Mouse (Mus musculus) ES-Bruce4 (cell line): ENCODE measurements around the gene Marf1. TPM values are rescaled to one million over a fixed set of nuclear protein-coding genes. Genes with fewer than 3 reads are reported as not detected.

Source experiments
- H3K27ac ChIP-seq: 2 replicates; pipeline ENCODE4 v1.5.1; 2012; ENCODE audit warnings: low read length, inconsistent platforms; ENCODE audit not compliant: insufficient read depth
- H3K27me3 ChIP-seq: 2 replicates; pipeline ENCODE4 v1.6.1; 2012; ENCODE audit warnings: mild to moderate bottlenecking, low read length, inconsistent platforms; ENCODE audit not compliant: control insufficient read depth, poor library complexity, insufficient read depth, severe bottlenecking
- H3K36me3 ChIP-seq: 2 replicates; pipeline ENCODE4 v1.6.1; 2012; ENCODE audit warnings: inconsistent platforms, mild to moderate bottlenecking, low read length, moderate library complexity; ENCODE audit not compliant: control insufficient read depth, poor library complexity, insufficient read depth, severe bottlenecking
- H3K4me1 ChIP-seq: one replicate; pipeline ENCODE4 v1.8.1; 2011; ENCODE audit warnings: low read length; ENCODE audit not compliant: control insufficient read depth, insufficient read depth
- H3K4me3 ChIP-seq: 2 replicates; pipeline ENCODE4 v1.5.1; 2011; ENCODE audit warnings: low read depth, mild to moderate bottlenecking, low read length
- H3K9ac ChIP-seq: 2 replicates; pipeline ENCODE4 v1.6.1; 2012; ENCODE audit warnings: low read depth, mild to moderate bottlenecking, inconsistent platforms; ENCODE audit not compliant: poor library complexity, severe bottlenecking
- H3K9me3 ChIP-seq: replicated peaks from 2 replicates; pipeline ENCODE4 v1.6.1; 2012; ENCODE audit warnings: mild to moderate bottlenecking, low read length, inconsistent platforms; ENCODE audit not compliant: control insufficient read depth, poor library complexity, insufficient read depth, severe bottlenecking
- CTCF ChIP-seq: IDR thresholded peaks from one replicate; pipeline ENCODE4 v1.8.1; 2011; ENCODE audit warnings: low read depth, low read length
- EP300 ChIP-seq: IDR thresholded peaks from 2 replicates; pipeline ENCODE4 v1.6.1; 2011; ENCODE audit warnings: low read depth, low read length; ENCODE audit not compliant: insufficient read depth
- POLR2A ChIP-seq: IDR thresholded peaks from one replicate; pipeline ENCODE4 v1.8.1; 2011; ENCODE audit warnings: low read length; ENCODE audit not compliant: insufficient read depth
- polyA plus RNA-seq: library from polyadenylated mRNA; stranded (reverse); fragments of >200 nt; gene quantifications from 2 replicates; pipeline ENCODE4 v1.2.4, GENCODE M21; 2011; ENCODE audit warnings: low read depth; ENCODE audit not compliant: missing spikeins, insufficient read depth, insufficient read length

The Marf1 gene
- polyA plus RNA-seq, 1 experiment: 72.3 TPM

DNA sequence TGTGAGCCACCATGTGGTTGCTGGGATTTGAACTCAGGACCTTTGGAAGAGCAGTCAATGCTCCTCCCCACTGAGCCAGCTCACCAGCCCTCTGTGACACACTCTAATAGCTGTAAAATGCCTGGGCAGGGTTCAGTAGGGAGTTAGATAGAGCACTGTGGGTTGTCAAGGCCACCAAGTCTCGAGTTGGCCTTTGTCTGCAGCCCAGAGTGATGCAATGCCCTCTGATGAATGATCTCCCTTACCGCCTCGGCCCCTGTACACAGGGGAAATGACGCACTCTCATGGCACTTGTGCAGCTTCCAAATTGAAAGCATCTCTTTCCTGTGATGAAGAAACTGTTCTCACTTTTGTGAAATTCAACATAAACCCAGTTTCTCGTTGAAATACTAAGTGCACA lies 31.3 kb downstream of the Marf1 start:
- TF ChIP-seq POLR2A (no peak), CTCF (no peak), EP300 (no peak)
- H3K4me1 ChIP-seq: no peaks in the 10 kb centered on the region
- no peaks in the 10 kb centered on the region for H3K9me3 ChIP-seq
- no peak overlapping the region for H3K9ac ChIP-seq
- peaks cover 63% of the 10 kb centered on the region for H3K36me3 ChIP-seq
- no peak overlapping the region for H3K4me3 ChIP-seq
- no peaks in the 10 kb centered on the region for H3K27me3 ChIP-seq
- H3K27ac ChIP-seq: no peak overlapping the region

DNA sequence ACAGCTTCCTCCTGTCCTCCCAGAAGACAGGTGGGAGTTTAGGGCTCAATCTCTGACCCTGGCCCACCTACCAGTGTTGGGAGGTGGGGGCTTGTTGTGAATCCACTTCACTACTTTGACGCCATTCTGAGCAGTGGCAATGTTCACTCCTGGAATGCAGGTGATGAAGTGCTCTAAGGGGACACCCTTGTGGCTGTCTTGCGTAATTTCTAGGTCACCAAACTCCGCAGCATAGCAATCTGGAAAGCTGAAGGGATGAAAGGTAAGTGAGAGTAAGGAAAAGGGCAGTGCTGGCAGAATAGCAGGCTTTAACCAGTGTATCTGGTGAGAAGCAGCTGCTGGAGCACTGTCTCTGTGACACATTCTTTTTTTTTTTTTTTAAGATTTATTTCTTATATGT lies 31.8 kb downstream of the Marf1 start:
- H3K4me3 ChIP-seq: no peak overlapping the region
- no peak overlapping the region for H3K27ac ChIP-seq
- no peaks in the 10 kb centered on the region for H3K4me1 ChIP-seq
- no peaks in the 10 kb centered on the region for H3K9me3 ChIP-seq
- H3K36me3 ChIP-seq: peaks cover 58% of the 10 kb centered on the region
- no peak overlapping the region for H3K9ac ChIP-seq
- peak; percentile 5 for TF ChIP-seq CTCF
- TF ChIP-seq POLR2A: no peak
- TF ChIP-seq EP300: no peak
- H3K27me3 ChIP-seq: no peaks in the 10 kb centered on the region

DNA sequence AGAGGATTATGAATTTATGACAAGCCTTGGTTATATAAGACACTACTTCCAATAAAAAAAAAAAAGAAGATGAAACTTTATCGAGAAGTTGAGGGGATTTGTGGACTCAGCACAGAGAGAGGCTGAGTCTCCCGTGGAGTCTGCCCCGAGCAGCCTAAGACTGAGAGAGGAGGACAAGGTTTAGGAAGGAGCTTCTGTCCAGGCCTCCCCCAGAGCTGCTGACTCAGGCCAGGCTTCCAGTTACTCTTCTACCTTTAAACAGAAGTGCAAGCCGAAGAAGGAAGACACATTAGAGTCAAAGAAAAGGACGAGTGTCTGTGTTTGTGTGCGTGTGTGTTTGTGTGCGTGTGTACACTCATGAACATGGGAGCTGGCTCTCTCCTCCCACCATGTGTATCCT lies 32.4 kb downstream of the Marf1 start:
- Histone ChIP-seq H3K27ac (no peak overlapping the region), H3K9me3 (no peaks in the 10 kb centered on the region), H3K9ac (no peak overlapping the region), H3K4me3 (no peak overlapping the region), H3K27me3 (no peaks in the 10 kb centered on the region), H3K4me1 (no peaks in the 10 kb centered on the region), H3K36me3 (peaks cover 58% of the 10 kb centered on the region)
- TF ChIP-seq EP300 (no peak), CTCF (no peak)

DNA sequence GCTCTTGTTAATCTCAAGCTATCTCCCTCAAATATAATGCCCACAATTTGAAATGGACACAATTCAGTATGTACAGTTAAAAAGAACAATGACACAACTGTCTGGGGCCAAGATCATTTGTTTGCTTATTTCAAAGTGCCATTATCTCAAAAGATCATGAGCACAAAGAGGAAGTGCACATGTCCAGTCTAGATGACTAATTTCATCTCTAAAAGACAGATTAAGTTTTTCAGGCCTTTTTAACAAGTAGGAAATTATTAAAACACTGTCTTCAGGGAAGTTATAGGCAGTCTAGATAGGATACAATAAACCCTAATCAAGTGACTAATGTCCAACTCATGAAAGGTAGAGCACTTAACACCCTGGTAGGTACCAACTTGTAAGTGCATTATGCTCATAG lies 34.2 kb downstream of the Marf1 start:
- Histone ChIP-seq H3K27ac (no peak overlapping the region), H3K27me3 (no peaks in the 10 kb centered on the region), H3K9ac (no peak overlapping the region), H3K9me3 (no peaks in the 10 kb centered on the region), H3K4me1 (peaks cover 2% of the 10 kb centered on the region), H3K36me3 (peaks cover 47% of the 10 kb centered on the region), H3K4me3 (no peak overlapping the region)
- TF ChIP-seq POLR2A: no peak
- TF ChIP-seq EP300: no peak
- TF ChIP-seq CTCF: no peak

DNA sequence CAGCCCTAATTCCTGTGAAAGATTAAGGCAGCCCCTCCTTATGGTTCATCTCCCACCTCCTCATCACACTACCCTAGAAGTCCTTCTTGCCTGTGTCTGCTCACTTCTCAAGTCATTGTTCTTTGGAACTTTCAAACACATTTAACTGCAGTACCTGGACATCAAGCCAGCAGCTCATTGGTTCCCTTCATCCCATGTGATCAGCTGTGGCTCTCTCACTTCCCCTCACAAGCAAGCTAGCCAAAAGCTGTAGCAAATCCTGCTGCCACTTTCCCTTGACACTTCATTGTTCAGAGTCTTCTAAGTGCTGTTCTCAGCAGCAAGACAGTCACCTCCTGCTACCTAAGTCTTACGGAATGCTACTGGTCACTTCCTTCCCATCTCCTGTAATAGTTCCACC lies 37.9 kb downstream of the Marf1 start:
- no peaks in the 10 kb centered on the region for H3K27me3 ChIP-seq
- no peaks in the 10 kb centered on the region for H3K9me3 ChIP-seq
- TF ChIP-seq POLR2A (no peak), EP300 (no peak), CTCF (no peak)
- peaks cover 36% of the 10 kb centered on the region for H3K36me3 ChIP-seq
- H3K27ac ChIP-seq: no peak overlapping the region
- no peak overlapping the region for H3K4me3 ChIP-seq
- no peak overlapping the region for H3K9ac ChIP-seq
- peaks cover 2% of the 10 kb centered on the region for H3K4me1 ChIP-seq

DNA sequence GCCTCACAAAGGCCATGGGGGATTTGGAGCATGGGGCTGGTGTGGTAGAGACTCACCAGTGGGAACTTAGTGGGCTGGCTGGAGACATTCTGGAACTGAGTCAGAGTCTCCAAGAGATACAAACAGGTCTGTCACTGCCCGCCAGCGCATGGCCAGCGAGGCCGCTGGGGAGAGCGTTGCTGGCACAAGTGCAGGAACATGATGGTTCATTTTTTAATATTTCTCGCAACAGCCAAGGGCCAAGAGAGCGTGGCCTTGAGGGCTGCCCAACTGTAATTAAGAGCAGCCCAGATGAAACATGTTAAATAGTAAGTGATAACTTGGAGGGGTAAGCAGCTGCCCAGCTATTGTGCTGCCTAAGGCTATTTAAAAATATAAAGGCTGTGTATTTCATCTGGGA lies 38.4 kb downstream of the Marf1 start:
- no peak overlapping the region for H3K4me3 ChIP-seq

More for the DNA sequence above, 38.4 kb downstream of the Marf1 start:
- Histone ChIP-seq H3K27ac (peak overlapping the region; percentile 69; the same call in 1 of the 2 replicates), H3K9me3 (no peaks in the 10 kb centered on the region), H3K9ac (no peak overlapping the region), H3K36me3 (peaks cover 34% of the 10 kb centered on the region), H3K4me1 (peaks cover 2% of the 10 kb centered on the region), H3K27me3 (no peaks in the 10 kb centered on the region)
- no peak for TF ChIP-seq CTCF
- TF ChIP-seq POLR2A: no peak
- TF ChIP-seq EP300: no peak
